Comparison of ENCODE assay signal across 14 mouse cellular contexts in the genomic region with DNA sequence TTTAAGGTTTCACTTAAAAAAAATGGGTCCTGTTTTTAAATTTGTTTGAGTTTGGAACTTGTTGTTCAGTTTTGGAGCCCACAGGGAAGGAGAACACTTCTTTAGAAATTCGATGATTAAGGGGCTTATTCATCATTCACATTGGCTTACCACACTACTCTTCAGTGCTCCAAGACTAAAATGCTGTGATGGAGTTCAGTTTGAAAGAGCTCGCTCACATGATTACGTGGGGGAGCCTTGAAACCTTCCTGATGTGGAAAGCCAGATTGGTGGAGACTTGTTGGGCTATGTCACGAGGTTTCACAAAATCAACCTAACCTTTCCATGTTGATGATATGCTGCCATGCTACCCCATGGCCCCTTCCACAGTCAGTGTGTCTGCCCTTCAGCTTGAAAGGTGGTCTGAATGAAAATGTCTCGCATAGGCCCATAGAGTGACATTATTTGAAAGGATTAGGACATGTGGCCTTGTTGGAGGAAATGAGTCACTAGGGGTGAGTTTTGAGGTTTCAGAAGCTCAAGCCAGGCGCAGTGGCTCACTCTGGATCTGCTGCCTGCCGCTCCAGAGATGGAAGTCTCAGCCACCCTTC.
A peak's percentile ranks its signal among the peaks of the same experiment; 100 is the strongest.
DNase-seq lines count a peak whose midpoint lies in the region; ATAC-seq and TF ChIP-seq lines count a peak whose summit lies in the region.
"Had no signal": no experiment of that assay in that cellular context is flagged by ENCODE, and none has a peak within 500 bp of the region (broad histone marks: within the 10 kb centered on the region; RNA-seq: fewer than 3 reads in every experiment).

No protein-coding gene starts in this region.

- H3K4me2 ChIP-seq in kidney, postnatal 0 days (ENCODE audit: low read length), result no peak overlapping the region
- no peak overlapping the region for H3K4me2 ChIP-seq in lung, postnatal 0 days (replicated peaks; ENCODE audit: low read depth, low read length)
- H3K4me2 ChIP-seq: heart, embryonic 15.5 days; neural tube, embryonic 12.5 days had no signal

- no peak for TF ChIP-seq EP300 in lung, postnatal 0 days (IDR thresholded peaks at IDR 0.05)

- ATAC-seq in kidney, postnatal 0 days (replicated peaks; ENCODE audit: low FRiP score, low read depth), result no peak
- ATAC-seq in lung, postnatal 0 days, result no peak
- ATAC-seq: activated CD4-positive, CD25-positive, alpha-beta regulatory T cell, adult 4 months had no signal

- H3K4me3 ChIP-seq in gastrocnemius, adult 2 months, result no peak overlapping the region
- H3K4me3 ChIP-seq in kidney, postnatal 0 days (replicated peaks; ENCODE audit: low read depth, low read length), result no peak overlapping the region
- H3K4me3 ChIP-seq in lung, postnatal 0 days (ENCODE audit: low read depth, low read length), result no peak overlapping the region
- H3K4me3 ChIP-seq: forebrain, embryonic 10.5 days; heart, embryonic 15.5 days; neural tube, embryonic 12.5 days had no signal

- H3K9me3 ChIP-seq in kidney, postnatal 0 days (replicated peaks; ENCODE audit: low read length), result no peaks in the 10 kb centered on the region
- H3K9me3 ChIP-seq in lung, postnatal 0 days (ENCODE audit: low read length), result no peaks in the 10 kb centered on the region
- H3K9me3 ChIP-seq: forebrain, embryonic 10.5 days; heart, embryonic 15.5 days; neural tube, embryonic 12.5 days had no signal

- intact Hi-C loops in gastrocnemius, adult 2 months (cut with DNase I), result no loop called here

- peaks cover 9% of the 10 kb centered on the region; the same call in 1 of the 2 replicates for H3K4me1 ChIP-seq in kidney, postnatal 0 days (replicated peaks; ENCODE audit: insufficient read depth, low read length)
- H3K4me1 ChIP-seq in lung, postnatal 0 days (ENCODE audit: insufficient read depth, low read depth, low read length), result peaks cover 5% of the 10 kb centered on the region; the same call in 1 of the 2 replicates

- DNase-seq in gastrocnemius, adult 2 months, result no peak
- no peak for DNase-seq in gastrocnemius, postnatal 25 days
- peak; percentile 72 for DNase-seq in kidney, postnatal 0 days (ENCODE audit: low spot score)
- no peak for DNase-seq in kidney, adult 18-20 months
- peak; percentile 37 for DNase-seq in lung, postnatal 0 days (ENCODE audit: low spot score)
- DNase-seq in lung, adult 18-20 months, result no peak
- no peak for DNase-seq in adrenal gland, adult 8-10 months
- DNase-seq in thymus, postnatal 0 days (ENCODE audit: low spot score), result no peak
- DNase-seq: cerebellum, adult 9-10 months; midbrain, embryonic 14.5 days had no signal

- 68% methylated on average over 7 of the region's 7 CpGs for WGBS in kidney, postnatal 0 days
- 75% methylated on average over 7 of the region's 7 CpGs for WGBS in lung, postnatal 0 days

- H3K36me3 ChIP-seq in kidney, postnatal 0 days (ENCODE audit: insufficient read depth, low read length), result no peaks in the 10 kb centered on the region
- H3K36me3 ChIP-seq in lung, postnatal 0 days (ENCODE audit: insufficient read depth, low read length), result no peaks in the 10 kb centered on the region
- H3K36me3 ChIP-seq: heart, embryonic 15.5 days; neural tube, embryonic 12.5 days had no signal

- no peaks in the 10 kb centered on the region for H3K27me3 ChIP-seq in kidney, postnatal 0 days (ENCODE audit: insufficient read depth, low read length)
- H3K27me3 ChIP-seq in lung, postnatal 0 days (replicated peaks; ENCODE audit: insufficient read depth, low read length), result no peaks in the 10 kb centered on the region
- H3K27me3 ChIP-seq: heart, embryonic 15.5 days; neural tube, embryonic 12.5 days had no signal

- H3K27ac ChIP-seq in gastrocnemius, adult 2 months, result peak overlapping the region; percentile 61
- H3K27ac ChIP-seq in kidney, postnatal 0 days, result peak overlapping the region; percentile 47; the same call in 1 of the 2 replicates
- H3K27ac ChIP-seq in lung, postnatal 0 days (ENCODE audit: low read length), result no peak overlapping the region
- H3K27ac ChIP-seq: forebrain, embryonic 10.5 days; heart, embryonic 15.5 days; neural tube, embryonic 12.5 days had no signal

- TF ChIP-seq CTCF in gastrocnemius, adult 2 months (IDR thresholded peaks at IDR 0.05), result no peak
- TF ChIP-seq CTCF in kidney, postnatal 0 days (IDR thresholded peaks at IDR 0.05; ENCODE audit: low read depth), result no peak
- no peak for TF ChIP-seq CTCF in lung, postnatal 0 days (IDR thresholded peaks at IDR 0.05)

- no peak overlapping the region for H3K9ac ChIP-seq in kidney, postnatal 0 days (ENCODE audit: low read depth, low read length)
- no peak overlapping the region for H3K9ac ChIP-seq in lung, postnatal 0 days (replicated peaks; ENCODE audit: low read depth)
- H3K9ac ChIP-seq: heart, embryonic 15.5 days; neural tube, embryonic 12.5 days had no signal

Comparison
In these comparisons a context has a peak if more than half of its experiments do, and no peak if none do; other contexts are left out.
1. DNase-seq: peak in kidney, postnatal 0 days (single experiment) and lung, postnatal 0 days (single experiment); none in gastrocnemius, adult 2 months (single experiment), gastrocnemius, postnatal 25 days (single experiment), kidney, adult 18-20 months (single experiment), lung, adult 18-20 months (0 of 2), adrenal gland, adult 8-10 months (single experiment) and thymus, postnatal 0 days (single experiment).